Mouse (Mus musculus) heart, embryonic 16.5 days (tissue): ENCODE measurements around the gene Nagk. TPM values are rescaled to one million over a fixed set of nuclear protein-coding genes. Genes with fewer than 3 reads are reported as not detected.

Experiments
- ATAC-seq: fragments of 200-750 bp; cut with Nextera tagmentation; replicated peaks from 2 replicates; pipeline ENCODE4 v1.8.0; 2017; ENCODE audit warnings: moderate number of reproducible peaks; ENCODE audit not compliant: insufficient read depth, low FRiP score; ENCODE audit errors: extremely low read depth
- H3K27ac ChIP-seq: fragments of 300-500 bp; sonication (generic); 2 replicates; pipeline ENCODE4 v1.5.1; 2014; ENCODE audit warnings: mild to moderate bottlenecking, low read length, control low read depth, moderate library complexity
- H3K27me3 ChIP-seq: fragments of 300-500 bp; sonication (generic); 2 replicates; pipeline ENCODE4 v1.6.1; 2014; ENCODE audit warnings: low read length, mixed read lengths; ENCODE audit not compliant: control insufficient read depth, insufficient read depth
- H3K36me3 ChIP-seq: fragments of 300-500 bp; sonication (generic); 2 replicates; pipeline ENCODE4 v1.6.1; 2014; ENCODE audit not compliant: control insufficient read depth, insufficient read depth
- H3K4me1 ChIP-seq: fragments of 300-500 bp; sonication (generic); 2 replicates; pipeline ENCODE4 v1.6.1; 2014; ENCODE audit warnings: low read length, mixed read lengths; ENCODE audit not compliant: control insufficient read depth, insufficient read depth
- H3K4me2 ChIP-seq: fragments of 300-500 bp; sonication (generic); 2 replicates; pipeline ENCODE4 v1.6.1; 2014; ENCODE audit warnings: low read depth, mild to moderate bottlenecking, control low read depth, low read length
- H3K4me3 ChIP-seq: fragments of 300-500 bp; sonication (generic); 2 replicates; pipeline ENCODE4 v1.5.1; 2014; ENCODE audit warnings: mild to moderate bottlenecking, control low read depth, low read length
- H3K9ac ChIP-seq: fragments of 300-500 bp; sonication (generic); 2 replicates; pipeline ENCODE4 v1.6.1; 2014; ENCODE audit warnings: low read length, control low read depth
- H3K9me3 ChIP-seq: fragments of 300-500 bp; sonication (generic); replicated peaks from 2 replicates; pipeline ENCODE4 v1.6.1; 2016; ENCODE audit warnings: low read length; ENCODE audit not compliant: control insufficient read depth
- WGBS: fragments of 180-500 bp; shearing (Covaris S2); extraction: QIAGEN DNeasy Blood & Tissue Kit; methylation state at CpG from one replicate; pipeline ENCODE4 v1.1.7; 2014; 5-methylcytosine and 5-hydroxymethylcytosine counted together
- polyA plus RNA-seq: library from polyadenylated mRNA; unstranded; fragments of >200 nt; fragmentation: Nextera tagmentation; extraction: Ambion mirVana; gene quantifications from 2 replicates; pipeline ENCODE4 v1.2.1, GENCODE M21; 2015

Gene Nagk
- 67.5 and 69.6 TPM in 2 replicates for polyA plus RNA-seq

- Histone ChIP-seq H3K9me3 (no peaks in the 10 kb centered on the region), H3K36me3 (peaks cover 5% of the 10 kb centered on the region; the same call in 1 of the 2 replicates), H3K9ac (peak within 1 kb of the TSS; percentile 86), H3K4me2 (peak within 1 kb of the TSS; percentile 78), H3K4me3 (peak within 1 kb of the TSS; percentile 87), H3K27me3 (no peaks in the 10 kb centered on the region), H3K4me1 (peaks cover 14% of the 10 kb centered on the region), H3K27ac (peak within 1 kb of the TSS; percentile 95)
- under 1% methylated on average over 43 of the region's 43 CpGs for WGBS
- ATAC-seq, result peak; percentile 94
These were observed at the start of gene Nagk for GRCm38 (mm10) chr6:83794760-83795296. Gene Nagk, plus strand, starts transcription at chr6:83794982.

- no peak overlapping the region for H3K4me3 ChIP-seq
- H3K27me3 ChIP-seq, result peaks cover 15% of the 10 kb centered on the region
- H3K27ac ChIP-seq, result no peak overlapping the region
- no peak for ATAC-seq
- no peaks in the 10 kb centered on the region for H3K36me3 ChIP-seq
- WGBS, result 44% methylated on average over 2 of the region's 2 CpGs
- no peaks in the 10 kb centered on the region for H3K4me1 ChIP-seq
- no peaks in the 10 kb centered on the region for H3K9me3 ChIP-seq
- no peak overlapping the region for H3K4me2 ChIP-seq
- no peak overlapping the region for H3K9ac ChIP-seq
These were observed 49.3 kb upstream of the Nagk start for GRCm38 (mm10) chr6:83745466-83745865.

- Histone ChIP-seq H3K9ac (no peak overlapping the region), H3K27me3 (peaks cover 18% of the 10 kb centered on the region), H3K27ac (no peak overlapping the region), H3K9me3 (no peaks in the 10 kb centered on the region), H3K4me2 (no peak overlapping the region), H3K4me3 (no peak overlapping the region), H3K4me1 (no peaks in the 10 kb centered on the region), H3K36me3 (no peaks in the 10 kb centered on the region)
- ATAC-seq, result no peak
- WGBS, result 56% methylated on average over 3 of the region's 3 CpGs
These were observed 45.5 kb upstream of the Nagk start for GRCm38 (mm10) chr6:83749286-83749685.

- WGBS, result 6% methylated on average over 11 of the region's 11 CpGs
- Histone ChIP-seq H3K36me3 (no peaks in the 10 kb centered on the region), H3K9ac (no peak overlapping the region), H3K4me1 (no peaks in the 10 kb centered on the region), H3K4me2 (peak overlapping the region; percentile 29; the same call in 1 of the 2 replicates), H3K27ac (no peak overlapping the region), H3K27me3 (peaks cover 18% of the 10 kb centered on the region), H3K9me3 (no peaks in the 10 kb centered on the region), H3K4me3 (no peak overlapping the region)
- ATAC-seq, result no peak
These were observed 44.6 kb upstream of the Nagk start for GRCm38 (mm10) chr6:83750171-83750684.

- peaks cover 53% of the 10 kb centered on the region for H3K27me3 ChIP-seq
- H3K27ac ChIP-seq, result no peak overlapping the region
- H3K4me3 ChIP-seq, result no peak overlapping the region
- H3K4me2 ChIP-seq, result no peak overlapping the region
- H3K36me3 ChIP-seq, result no peaks in the 10 kb centered on the region
- no peak for ATAC-seq
- no peak overlapping the region for H3K9ac ChIP-seq
- no peaks in the 10 kb centered on the region for H3K4me1 ChIP-seq
- no peaks in the 10 kb centered on the region for H3K9me3 ChIP-seq
- 64% methylated on average over 9 of the region's 9 CpGs for WGBS
These were observed 38.7 kb upstream of the Nagk start for GRCm38 (mm10) chr6:83756051-83756450.

GRCm38 (mm10) chr6:83762344-83762743 is 32.4 kb upstream of the Nagk start, which contains the start of gene Ankrd53:
Gene Ankrd53, plus strand, starts transcription at chr6:83762644.
- peak within 1 kb of the TSS; percentile 36 for H3K4me3 ChIP-seq
- H3K9ac ChIP-seq, result peak within 1 kb of the TSS; percentile 8
- peak within 1 kb of the TSS; percentile 61 for H3K4me2 ChIP-seq
- 32% methylated on average over 6 of the region's 6 CpGs for WGBS
- H3K27ac ChIP-seq, result no peak within 1 kb of the TSS
- H3K9me3 ChIP-seq, result no peaks in the 10 kb centered on the region
- peaks cover 6% of the 10 kb centered on the region for H3K4me1 ChIP-seq
- no peak for ATAC-seq
- peaks cover 40% of the 10 kb centered on the region for H3K27me3 ChIP-seq
- H3K36me3 ChIP-seq, result no peaks in the 10 kb centered on the region

- peak; percentile 24; the same call in 1 of the 2 replicates for ATAC-seq
These were observed 31.8 kb upstream of the Nagk start for GRCm38 (mm10) chr6:83762880-83763431.

GRCm38 (mm10) chr6:83766982-83767381 is 27.8 kb upstream of the Nagk start:
- peak; percentile 50; the same call in 1 of the 2 replicates for ATAC-seq
- no peak overlapping the region for H3K4me2 ChIP-seq
- H3K9me3 ChIP-seq, result no peaks in the 10 kb centered on the region
- peaks cover 7% of the 10 kb centered on the region for H3K4me1 ChIP-seq
- WGBS, result 34% methylated on average over 3 of the region's 3 CpGs
- no peak overlapping the region for H3K4me3 ChIP-seq
- H3K36me3 ChIP-seq, result peaks cover 15% of the 10 kb centered on the region
- H3K9ac ChIP-seq, result no peak overlapping the region
- H3K27me3 ChIP-seq, result peaks cover 4% of the 10 kb centered on the region; the same call in 1 of the 2 replicates
- H3K27ac ChIP-seq, result peak overlapping the region; percentile 62

More at GRCm38 (mm10) chr6:83762880-83763431, 31.8 kb upstream of the Nagk start:
- Histone ChIP-seq H3K36me3 (no peaks in the 10 kb centered on the region), H3K4me2 (peak overlapping the region; percentile 61), H3K27me3 (peaks cover 34% of the 10 kb centered on the region), H3K4me3 (peak overlapping the region; percentile 36), H3K27ac (no peak overlapping the region), H3K9me3 (no peaks in the 10 kb centered on the region), H3K9ac (peak overlapping the region; percentile 8), H3K4me1 (peaks cover 7% of the 10 kb centered on the region)
- WGBS, result 1% methylated on average over 35 of the region's 35 CpGs

GRCm38 (mm10) chr6:83768485-83768884 is 26.3 kb upstream of the Nagk start:
- 60% methylated on average over 5 of the region's 5 CpGs for WGBS

More at GRCm38 (mm10) chr6:83768485-83768884, 26.3 kb upstream of the Nagk start:
- peaks cover 18% of the 10 kb centered on the region for H3K36me3 ChIP-seq
- H3K27ac ChIP-seq, result no peak overlapping the region
- H3K4me2 ChIP-seq, result no peak overlapping the region
- H3K27me3 ChIP-seq, result no peaks in the 10 kb centered on the region
- peaks cover 5% of the 10 kb centered on the region for H3K4me1 ChIP-seq
- H3K4me3 ChIP-seq, result no peak overlapping the region
- H3K9me3 ChIP-seq, result no peaks in the 10 kb centered on the region
- no peak overlapping the region for H3K9ac ChIP-seq
- no peak for ATAC-seq
